Mouse (Mus musculus) adrenal gland, adult 2 months (tissue): ENCODE data around the gene Ogfod3. TPM values are rescaled to one million over a fixed set of nuclear protein-coding genes. Genes with fewer than 3 reads are reported as not detected.

Experiments
- DNase-seq: peaks from one replicate; pipeline ENCODE4 v3.0.0; 2021
- long read RNA-seq: library from polyadenylated mRNA; stranded (forward); transcript quantifications from one replicate; pipeline ENCODE4 v2.0.0, GENCODE M21; 2021
- polyA plus RNA-seq: library from polyadenylated mRNA; depleted of rRNA; stranded (reverse); fragments of >200 nt; gene quantifications from 2 replicates; pipeline ENCODE4 v1.2.3, GENCODE M21; 2012; rRNA removed
- total RNA-seq, 2 experiments: library from RNA; stranded (reverse); gene quantifications; 2 replicates each; pipeline ENCODE4 v1.2.3; 2021

Ogfod3 gene
- 10 to 100 TPM; 27.9 to 28.5 TPM for total RNA-seq
- polyA plus RNA-seq: 33.7 and 37.7 TPM in 2 replicates
- long read RNA-seq, transcript Ogfod3-201 (9 exons, 1,308 nt): major isoform, 31 of 33 reads
- long read RNA-seq, partial matches to known transcripts: 1 of 33 reads
- long read RNA-seq, other reads (novel, unspliced or antisense): 1 of 33 reads

- DNase-seq: peak; percentile 97
These were observed at the start of gene Ogfod3, which contains the start of gene Hexdc for GRCm38 (mm10) chr11:121204161-121205006. Gene Ogfod3, minus strand, starts transcription at chr11:121204711. Gene Hexdc, plus strand, starts transcription at chr11:121204433.

- DNase-seq: no peak
These were observed 45.7 kb upstream of the Ogfod3 start for GRCm38 (mm10) chr11:121250196-121250595.

GRCm38 (mm10) chr11:121239669-121240068 is 35.2 kb upstream of the Ogfod3 start:
- no peak for DNase-seq

GRCm38 (mm10) chr11:121237345-121238128 is 33.0 kb upstream of the Ogfod3 start:
- DNase-seq: no peak

- peak; percentile 99 for DNase-seq
These were observed 32.2 kb upstream of the Ogfod3 start, which contains the start of gene Narf for GRCm38 (mm10) chr11:121236564-121237344. Gene Narf, plus strand, starts transcription at chr11:121237253.

- DNase-seq: peak; percentile 25
These were observed 31.1 kb upstream of the Ogfod3 start for GRCm38 (mm10) chr11:121235475-121236238.

- DNase-seq: no peak
These were observed 28.2 kb upstream of the Ogfod3 start for GRCm38 (mm10) chr11:121232706-121233105.

- DNase-seq: no peak
These were observed 27.2 kb upstream of the Ogfod3 start for GRCm38 (mm10) chr11:121231628-121232291.

GRCm38 (mm10) chr11:121231191-121231590 is 26.7 kb upstream of the Ogfod3 start:
- DNase-seq: no peak

GRCm38 (mm10) chr11:121229018-121229439 is 24.5 kb upstream of the Ogfod3 start, which contains the start of gene Cybc1:
Gene Cybc1, minus strand, starts transcription at chr11:121229322.
- peak; percentile 88 for DNase-seq

- DNase-seq: no peak
These were observed 23.9 kb upstream of the Ogfod3 start for GRCm38 (mm10) chr11:121228129-121229017.

GRCm38 (mm10) chr11:121221321-121222010 is 17.0 kb upstream of the Ogfod3 start:
- no peak for DNase-seq

GRCm38 (mm10) chr11:121220771-121221170 is 16.3 kb upstream of the Ogfod3 start:
- no peak for DNase-seq

- DNase-seq: no peak
These were observed 15.3 kb upstream of the Ogfod3 start for GRCm38 (mm10) chr11:121219776-121220175.

GRCm38 (mm10) chr11:121216831-121217230 is 12.3 kb upstream of the Ogfod3 start:
- DNase-seq: no peak

- no peak for DNase-seq
These were observed 701 bp downstream of the Ogfod3 start for GRCm38 (mm10) chr11:121203859-121204160.

GRCm38 (mm10) chr11:121201436-121202198 is 2.9 kb downstream of the Ogfod3 start:
- DNase-seq: no peak

- DNase-seq: no peak
These were observed 3.7 kb downstream of the Ogfod3 start for GRCm38 (mm10) chr11:121200781-121201180.
